Mouse (Mus musculus) liver, adult 2 months (tissue): ENCODE data around the gene Adamts18. TPM values are rescaled to one million over a fixed set of nuclear protein-coding genes. Genes with fewer than 3 reads are reported as not detected.

Experiments
- DNase-seq: peaks from one replicate; pipeline ENCODE4 v3.0.0-alpha.2; 2011; ENCODE audit warnings: low read depth, low spot score; ENCODE audit errors: extremely low read depth
- H3K27ac ChIP-seq: fragments of 200-500 bp; replicated peaks from 2 replicates; pipeline ENCODE4 v1.5.1; 2012; ENCODE audit warnings: low read depth, mild to moderate bottlenecking, control low read depth, inconsistent platforms, low read length; ENCODE audit not compliant: insufficient read depth
- H3K27me3 ChIP-seq: fragments of 200-500 bp; 2 replicates; pipeline ENCODE4 v1.6.1; 2012; ENCODE audit warnings: mild to moderate bottlenecking, moderate library complexity, low read length, inconsistent platforms; ENCODE audit not compliant: control insufficient read depth, insufficient read depth
- H3K36me3 ChIP-seq: fragments of 200-500 bp; 2 replicates; pipeline ENCODE4 v1.6.1; 2012; ENCODE audit warnings: low read length, inconsistent platforms; ENCODE audit not compliant: control insufficient read depth, insufficient read depth
- H3K4me1 ChIP-seq: fragments of 200-500 bp; 2 replicates; pipeline ENCODE4 v1.6.1; 2011; ENCODE audit warnings: low read length; ENCODE audit not compliant: control insufficient read depth, insufficient read depth
- H3K4me3 ChIP-seq: fragments of 200-500 bp; 2 replicates; pipeline ENCODE4 v1.5.1; 2011; ENCODE audit warnings: low read depth, mild to moderate bottlenecking, control low read depth, low read length, moderate library complexity; ENCODE audit not compliant: insufficient read depth
- H3K79me2 ChIP-seq: fragments of 200-500 bp; 2 replicates; pipeline ENCODE4 v1.6.1; 2012; ENCODE audit warnings: inconsistent platforms, mild to moderate bottlenecking, low read length, moderate library complexity; ENCODE audit not compliant: control insufficient read depth, insufficient read depth
- H3K9ac ChIP-seq: fragments of 200-500 bp; 2 replicates; pipeline ENCODE4 v1.6.1; 2012; ENCODE audit warnings: low read depth, mild to moderate bottlenecking, control low read depth, inconsistent platforms, low read length
- CTCF ChIP-seq: fragments of 200-500 bp; IDR thresholded peaks from 2 replicates; pipeline ENCODE4 v1.5.1; 2011; ENCODE audit warnings: low read depth, low read length, control low read depth
- POLR2A ChIP-seq: fragments of 200-500 bp; IDR thresholded peaks from 2 replicates; pipeline ENCODE4 v1.6.1; 2011; ENCODE audit warnings: low read length, control low read depth; ENCODE audit not compliant: insufficient read depth; ENCODE audit errors: extremely low read depth
- WGBS: fragments of 180-500 bp; shearing (Covaris S2); methylation state at CpG from one replicate; pipeline ENCODE4 v1.1.7; 2018; 5-methylcytosine and 5-hydroxymethylcytosine counted together
- polyA plus RNA-seq: library from polyadenylated mRNA; depleted of rRNA; stranded (reverse); fragments of >200 nt; gene quantifications from 2 replicates; pipeline ENCODE4 v1.2.3, GENCODE M21; 2012
- total RNA-seq: library from RNA; depleted of rRNA; stranded (reverse); fragments of >200 nt; gene quantifications from 2 replicates; pipeline ENCODE4 v1.2.3, GENCODE M21; 2014

Gene Adamts18
- total and polyA plus RNA-seq, 2 experiments, result under 0.01 TPM; not detected in 1

- Histone ChIP-seq H3K27ac (no peak overlapping the region), H3K36me3 (no peaks in the 10 kb centered on the region), H3K4me3 (no peak overlapping the region), H3K27me3 (no peaks in the 10 kb centered on the region; the same call in 1 of the 2 replicates), H3K4me1 (no peaks in the 10 kb centered on the region), H3K79me2 (no peaks in the 10 kb centered on the region), H3K9ac (no peak overlapping the region)
- DNase-seq, result no peak
- TF ChIP-seq POLR2A, result no peak
- TF ChIP-seq CTCF, result no peak
- 85% methylated on average over 8 of the region's 8 CpGs for WGBS
Measured at GRCm38 (mm10) chr8:113725331-113725730, 123.2 kb downstream of the Adamts18 start.

- H3K27me3 ChIP-seq, result no peaks in the 10 kb centered on the region; the same call in 1 of the 2 replicates
- no peak overlapping the region for H3K4me3 ChIP-seq
- no peak for DNase-seq
- H3K9ac ChIP-seq, result no peak overlapping the region
- H3K4me1 ChIP-seq, result no peaks in the 10 kb centered on the region
- H3K27ac ChIP-seq, result no peak overlapping the region
- no peaks in the 10 kb centered on the region for H3K36me3 ChIP-seq
- no peak for TF ChIP-seq POLR2A
- H3K79me2 ChIP-seq, result no peaks in the 10 kb centered on the region
- 37% methylated on average over 5 of the region's 5 CpGs for WGBS
Measured at GRCm38 (mm10) chr8:113723873-113724538, 124.5 kb downstream of the Adamts18 start.

- Histone ChIP-seq H3K36me3 (no peaks in the 10 kb centered on the region), H3K79me2 (no peaks in the 10 kb centered on the region), H3K27ac (no peak overlapping the region), H3K27me3 (no peaks in the 10 kb centered on the region), H3K4me1 (no peaks in the 10 kb centered on the region), H3K4me3 (no peak overlapping the region), H3K9ac (no peak overlapping the region)
- 92% methylated on average over 13 of the region's 13 CpGs for WGBS
- no peak for DNase-seq
- TF ChIP-seq CTCF (no peak), POLR2A (no peak)
Measured at GRCm38 (mm10) chr8:113721459-113721858, 127.1 kb downstream of the Adamts18 start.

DNA sequence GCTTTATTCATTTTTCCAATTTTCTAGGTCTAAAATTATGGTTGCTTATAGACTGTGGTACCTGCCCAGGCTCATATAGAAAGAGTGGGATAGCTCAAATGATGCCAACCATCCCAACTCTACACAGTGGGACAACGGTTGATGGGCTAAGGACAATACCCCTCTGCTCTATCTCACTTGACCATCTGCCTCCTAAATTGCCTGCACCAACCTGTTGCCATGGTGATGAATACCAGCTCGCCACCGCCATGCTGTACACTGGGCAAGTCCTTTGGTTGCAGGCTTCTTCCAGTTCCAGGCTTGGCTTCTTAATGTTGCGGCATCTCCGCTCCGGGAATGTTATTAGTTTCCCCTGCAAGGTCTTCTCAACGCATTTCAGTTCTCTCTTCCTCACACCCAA, 143.6 kb downstream of the Adamts18 start:
- Histone ChIP-seq H3K27me3 (no peaks in the 10 kb centered on the region), H3K9ac (no peak overlapping the region), H3K36me3 (no peaks in the 10 kb centered on the region), H3K79me2 (no peaks in the 10 kb centered on the region), H3K4me1 (no peaks in the 10 kb centered on the region), H3K4me3 (no peak overlapping the region), H3K27ac (no peak overlapping the region)
- WGBS, result 81% methylated on average over 7 of the region's 7 CpGs
- TF ChIP-seq CTCF, result no peak
- no peak for DNase-seq

DNA sequence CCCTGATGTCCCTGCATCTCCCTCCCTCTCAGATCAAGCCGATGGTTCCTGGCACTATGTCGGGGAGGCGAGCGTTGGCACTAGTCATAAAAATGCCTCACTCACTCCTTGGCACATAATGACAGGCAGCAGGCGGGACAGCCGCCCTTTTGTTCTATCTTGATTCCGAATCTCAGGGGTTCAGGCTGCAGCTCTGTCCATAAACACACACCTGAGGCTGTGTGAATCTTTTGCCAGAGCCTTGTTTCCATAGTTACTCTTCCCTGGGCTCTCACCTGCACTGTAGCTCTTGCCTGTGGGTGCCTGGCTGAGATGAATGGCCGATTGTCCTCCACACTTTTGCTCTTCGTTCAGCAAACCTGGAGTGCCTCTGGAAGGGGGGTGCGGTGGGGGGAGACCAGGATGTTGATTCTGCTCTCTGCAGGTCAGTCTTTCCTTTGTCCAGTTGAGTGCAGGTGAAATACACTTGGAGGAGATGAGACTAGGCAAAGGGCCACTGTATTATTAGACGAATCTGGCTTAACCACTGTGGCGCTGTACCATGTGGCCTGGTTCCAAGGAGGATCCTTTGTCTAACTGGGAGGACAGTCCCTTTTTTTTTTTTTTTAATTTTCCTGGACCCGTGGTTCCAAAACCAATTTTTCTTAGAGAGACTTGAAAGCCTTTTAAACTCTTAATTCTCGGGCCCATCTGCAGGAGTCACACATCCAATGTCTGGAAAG, 156.8 kb downstream of the Adamts18 start:
- 76% methylated on average over 14 of the region's 14 CpGs for WGBS
- TF ChIP-seq POLR2A (no peak), CTCF (no peak)
- no peak for DNase-seq
- Histone ChIP-seq H3K4me3 (no peak overlapping the region), H3K79me2 (no peaks in the 10 kb centered on the region), H3K27ac (no peak overlapping the region), H3K4me1 (no peaks in the 10 kb centered on the region), H3K36me3 (no peaks in the 10 kb centered on the region), H3K9ac (no peak overlapping the region), H3K27me3 (no peaks in the 10 kb centered on the region)

- WGBS, result 82% methylated on average over 8 of the region's 8 CpGs
- TF ChIP-seq CTCF, result no peak
- no peak for TF ChIP-seq POLR2A
Measured at GRCm38 (mm10) chr8:113688543-113688915, 160.0 kb downstream of the Adamts18 start.

More at GRCm38 (mm10) chr8:113688543-113688915, 160.0 kb downstream of the Adamts18 start:
- H3K4me1 ChIP-seq, result no peaks in the 10 kb centered on the region
- H3K27me3 ChIP-seq, result no peaks in the 10 kb centered on the region
- no peak overlapping the region for H3K27ac ChIP-seq
- H3K9ac ChIP-seq, result no peak overlapping the region
- DNase-seq, result no peak
- no peak overlapping the region for H3K4me3 ChIP-seq
- H3K79me2 ChIP-seq, result no peaks in the 10 kb centered on the region
- H3K36me3 ChIP-seq, result no peaks in the 10 kb centered on the region
